Mouse (Mus musculus) natural killer cell, adult 2 months (primary cell): ENCODE data around the gene Tcf15.

Source experiments
- DNase-seq, 2 experiments: peaks; one replicate each; pipeline ENCODE4 v3.0.0; 2022; ENCODE audit warnings: low spot score in 2 of 2

Tcf15 gene

DNA sequence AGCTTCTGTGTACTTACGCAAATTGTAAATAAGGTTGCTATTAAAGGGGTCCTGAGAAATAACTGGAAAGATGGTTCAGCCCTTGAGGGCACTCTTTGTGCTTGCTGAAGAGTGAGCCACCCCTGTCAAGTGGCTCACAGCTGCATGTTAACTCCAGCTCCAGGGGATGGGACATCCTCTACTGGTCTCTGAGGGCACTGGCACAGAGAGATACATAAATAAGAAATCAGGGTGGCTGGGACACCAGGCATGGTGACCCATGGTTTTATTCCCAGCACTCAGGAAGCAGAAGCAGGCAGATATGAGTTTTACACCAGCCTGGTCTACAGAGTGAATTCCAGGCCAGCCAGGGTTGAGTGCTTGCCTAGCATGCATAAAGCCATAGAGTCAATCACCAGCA lies 26.0 kb downstream of the Tcf15 start:
- DNase-seq = no peak

DNA sequence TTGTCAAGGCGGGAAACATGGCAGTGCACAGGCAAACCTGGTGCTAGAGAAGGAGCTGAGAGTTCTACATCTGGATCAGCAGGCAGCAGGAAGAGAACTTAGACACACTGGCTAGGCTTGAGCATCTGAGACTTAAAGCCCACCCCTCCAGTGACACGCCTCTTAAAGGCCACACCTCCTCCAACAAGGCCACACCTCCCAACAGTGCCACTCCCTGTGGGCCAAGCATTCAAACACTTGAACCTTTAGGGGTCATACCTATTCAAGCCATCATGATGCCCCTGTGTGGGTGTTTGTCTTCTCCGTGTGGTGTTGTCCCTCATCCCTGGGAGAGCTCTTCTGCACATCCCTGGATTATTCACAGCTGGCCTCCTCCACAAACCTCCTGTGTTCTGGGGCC lies 31.5 kb downstream of the Tcf15 start:
- DNase-seq = no peak

DNA sequence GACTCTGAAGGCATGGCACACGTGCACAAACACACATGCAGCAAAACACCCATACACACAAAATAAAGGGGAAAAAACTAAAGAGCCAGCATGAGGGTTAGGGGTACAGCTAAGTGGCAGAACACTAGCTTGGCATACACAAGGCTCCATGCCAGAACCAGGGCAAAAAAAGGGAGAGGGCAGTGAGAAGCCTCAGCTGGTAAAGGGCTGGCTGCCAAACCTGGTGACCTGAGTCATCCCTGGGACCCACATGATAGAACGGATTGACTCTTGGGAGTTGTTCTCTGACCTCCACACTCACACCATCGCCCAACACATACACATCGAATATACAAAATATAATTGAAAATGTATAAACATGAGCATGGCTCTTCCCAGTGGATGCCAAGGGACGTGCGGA lies 33.3 kb downstream of the Tcf15 start:
- no peak for DNase-seq

DNA sequence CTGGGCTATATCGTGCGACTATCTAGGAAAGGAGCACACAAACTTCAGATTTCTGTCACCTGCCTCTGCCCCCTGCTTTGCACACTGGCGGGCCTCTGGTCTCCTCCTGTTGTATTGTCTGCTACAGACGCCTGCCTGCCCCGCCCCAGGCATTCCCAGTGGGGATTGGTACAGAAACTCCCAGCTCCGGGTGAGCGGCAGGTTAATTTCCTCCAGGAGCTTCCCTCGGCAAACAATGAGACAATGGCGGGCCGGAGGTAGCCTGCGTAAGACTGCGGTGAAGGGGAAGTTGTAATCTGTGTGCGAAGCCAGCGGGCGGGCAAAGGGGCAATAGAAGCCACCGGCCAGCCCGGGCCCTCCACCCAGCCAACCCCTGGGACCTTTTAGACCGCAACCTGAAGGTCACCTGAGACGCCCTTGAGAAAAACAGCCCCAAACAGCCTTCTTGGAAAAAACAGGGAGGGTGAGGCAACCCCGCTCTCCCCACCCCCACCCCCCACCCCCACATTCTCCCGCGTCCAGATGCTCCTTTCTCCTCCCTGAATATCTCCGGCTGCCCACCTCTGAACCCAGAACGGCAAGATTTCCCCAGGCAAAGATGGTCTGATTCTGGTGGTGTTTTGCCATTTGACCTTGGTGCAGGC lies 33.9 kb downstream of the Tcf15 start:
- no peak for DNase-seq

DNA sequence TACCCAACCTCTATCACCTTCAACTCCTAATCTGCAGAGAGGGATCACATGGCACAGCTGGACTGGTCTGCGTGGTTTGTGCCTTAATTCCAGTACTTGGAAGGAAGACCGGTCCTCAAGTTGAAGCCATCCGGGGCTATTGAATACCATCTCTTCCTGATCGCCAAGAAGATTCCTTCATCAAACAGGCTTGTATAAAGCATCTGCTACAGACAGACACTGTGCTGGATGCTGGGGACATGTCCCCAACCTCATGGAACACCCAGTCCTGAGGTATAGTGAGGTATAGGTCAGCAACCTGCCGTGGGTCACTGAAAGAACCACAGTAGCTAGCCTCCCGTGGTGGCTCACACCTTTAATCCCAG lies 34.4 kb downstream of the Tcf15 start:
- DNase-seq = no peak

DNA sequence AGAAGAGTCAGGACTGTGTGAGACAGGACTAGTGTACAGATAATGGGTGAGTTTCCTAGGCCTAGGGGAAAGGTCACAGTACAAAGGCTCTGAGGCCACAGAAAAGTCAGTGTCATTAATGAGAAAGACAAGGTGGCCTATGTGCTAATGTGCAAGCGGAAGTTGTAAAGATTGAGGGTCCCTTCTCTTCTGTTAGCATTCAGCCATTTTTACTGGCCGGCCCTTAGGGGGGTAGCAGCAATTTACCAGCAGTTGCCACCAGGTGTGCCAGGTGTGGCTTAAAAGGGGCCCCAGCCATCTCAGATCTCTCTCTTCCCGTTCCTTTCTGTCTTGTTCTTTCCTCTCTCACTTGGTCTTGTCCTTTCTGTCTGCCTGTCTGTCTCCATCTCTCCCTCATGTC lies 35.0 kb downstream of the Tcf15 start:
- no peak for DNase-seq

DNA sequence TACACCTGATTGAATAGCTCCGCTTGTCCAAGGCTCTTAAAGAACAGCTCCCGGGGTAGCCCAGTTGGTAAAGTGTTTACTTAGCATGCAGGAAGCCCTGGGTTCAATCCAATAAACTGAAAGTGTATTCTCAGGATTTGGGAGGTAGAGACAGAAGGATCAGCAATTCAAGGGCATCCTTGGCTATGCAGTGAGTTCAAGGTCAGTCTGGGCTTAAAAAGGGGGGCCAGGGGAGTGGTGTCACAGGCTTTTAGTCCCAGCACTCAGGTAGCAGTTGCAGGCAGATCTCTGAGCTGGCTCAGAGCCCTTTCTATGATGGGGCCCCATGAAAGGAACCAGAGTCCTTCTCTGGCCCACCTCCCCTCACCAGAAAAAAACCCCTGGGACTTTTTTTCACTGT lies 35.9 kb downstream of the Tcf15 start:
- no peak for DNase-seq

DNA sequence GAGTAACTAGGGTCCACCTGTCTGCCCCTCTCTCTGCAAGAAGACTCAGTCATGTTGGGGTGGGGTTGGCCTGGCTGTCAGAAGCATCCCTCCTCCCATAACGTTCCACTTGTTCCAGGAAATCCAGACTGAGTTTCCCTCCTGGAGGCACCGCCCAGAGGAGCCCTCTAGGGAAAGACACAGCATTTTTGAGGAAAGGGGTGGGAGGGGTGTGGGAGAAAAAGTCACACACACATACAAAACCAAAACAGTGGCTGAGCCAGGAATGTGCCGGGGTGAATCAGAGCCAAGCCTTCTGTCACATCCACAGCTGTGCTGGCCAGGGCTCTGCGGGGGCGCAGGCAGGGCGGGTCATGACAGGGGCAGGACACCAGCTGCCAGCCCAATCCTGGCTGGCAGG lies 37.0 kb downstream of the Tcf15 start:
- no peak for DNase-seq

DNA sequence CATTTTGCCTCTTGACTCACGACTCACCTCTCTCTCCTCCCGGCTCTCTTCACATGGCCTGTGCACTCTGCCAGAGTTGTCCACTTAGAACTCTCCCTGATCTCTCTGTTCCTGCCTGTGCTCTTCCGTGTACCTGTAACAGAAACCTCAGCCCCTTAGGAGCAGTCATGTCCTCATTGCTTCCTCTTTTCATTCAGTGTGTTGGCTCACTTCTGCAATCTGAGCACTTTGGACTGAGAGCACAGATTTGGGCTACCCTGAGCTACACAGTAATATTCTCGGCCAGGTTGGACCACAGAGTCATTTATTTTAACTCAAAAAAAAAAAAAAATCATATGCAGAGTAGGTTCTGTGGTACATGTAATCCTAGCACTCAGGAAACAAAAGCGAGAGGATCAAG lies 43.8 kb downstream of the Tcf15 start:
- no peak for DNase-seq

DNA sequence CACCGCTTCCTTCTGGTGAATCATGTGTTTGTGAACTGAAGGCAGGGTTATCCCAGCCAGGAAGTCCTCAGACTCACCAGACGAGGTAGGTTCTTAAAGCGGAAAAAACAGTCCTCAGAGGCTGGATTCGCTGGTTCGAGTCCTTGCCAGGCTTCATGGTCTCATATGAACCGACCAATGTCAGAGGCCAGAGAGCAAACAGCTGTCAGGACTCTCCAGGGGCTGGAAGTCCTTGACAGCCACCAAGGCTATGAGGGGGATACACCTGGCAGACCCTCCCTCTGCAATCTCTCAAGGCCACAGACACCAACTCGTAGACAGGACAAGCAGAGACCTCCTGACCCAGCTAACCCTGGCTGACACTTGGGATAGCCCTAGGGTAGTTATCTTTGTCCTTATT lies 45.9 kb downstream of the Tcf15 start:
- DNase-seq = no peak

DNA sequence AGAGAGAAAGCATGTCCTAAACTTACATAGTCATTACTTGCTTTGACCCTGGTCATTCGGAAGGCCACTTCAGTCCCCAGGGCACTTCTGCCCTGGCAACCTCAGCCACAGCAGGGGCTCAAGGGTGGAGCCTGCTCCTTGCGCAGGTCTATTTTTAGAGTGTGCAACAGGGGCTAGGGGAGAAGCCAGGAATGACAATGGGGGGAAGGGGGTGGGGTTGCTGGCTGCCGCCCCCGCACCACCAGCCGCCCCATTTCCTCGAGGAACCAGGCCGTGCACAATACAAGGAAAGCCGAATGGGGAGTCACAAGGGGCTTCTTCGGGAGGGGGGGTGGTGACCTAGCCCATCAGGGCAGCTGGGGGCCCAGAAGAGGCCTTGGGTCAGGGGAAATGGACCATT lies 46.3 kb downstream of the Tcf15 start:
- no peak for DNase-seq

DNA sequence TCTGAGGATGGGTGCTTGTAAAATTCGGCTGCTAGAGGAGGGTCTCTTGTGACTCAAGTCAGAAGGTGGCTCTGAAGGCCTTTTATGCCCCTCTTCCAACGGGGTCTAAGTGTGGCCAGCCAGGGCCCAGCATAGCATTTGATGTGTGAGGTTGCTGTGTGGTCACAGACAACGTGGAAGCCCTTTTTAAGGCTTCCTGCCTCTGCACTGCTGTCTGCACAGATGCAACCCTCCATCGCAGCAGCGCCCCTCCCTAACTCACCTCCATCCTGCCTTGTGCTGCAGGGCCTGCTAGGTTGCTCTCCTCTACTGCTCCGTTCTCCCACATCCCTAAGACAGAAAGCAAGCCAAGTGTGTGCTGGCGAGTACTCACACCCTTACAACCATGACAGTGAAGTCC lies 46.8 kb downstream of the Tcf15 start:
- DNase-seq = no peak

DNA sequence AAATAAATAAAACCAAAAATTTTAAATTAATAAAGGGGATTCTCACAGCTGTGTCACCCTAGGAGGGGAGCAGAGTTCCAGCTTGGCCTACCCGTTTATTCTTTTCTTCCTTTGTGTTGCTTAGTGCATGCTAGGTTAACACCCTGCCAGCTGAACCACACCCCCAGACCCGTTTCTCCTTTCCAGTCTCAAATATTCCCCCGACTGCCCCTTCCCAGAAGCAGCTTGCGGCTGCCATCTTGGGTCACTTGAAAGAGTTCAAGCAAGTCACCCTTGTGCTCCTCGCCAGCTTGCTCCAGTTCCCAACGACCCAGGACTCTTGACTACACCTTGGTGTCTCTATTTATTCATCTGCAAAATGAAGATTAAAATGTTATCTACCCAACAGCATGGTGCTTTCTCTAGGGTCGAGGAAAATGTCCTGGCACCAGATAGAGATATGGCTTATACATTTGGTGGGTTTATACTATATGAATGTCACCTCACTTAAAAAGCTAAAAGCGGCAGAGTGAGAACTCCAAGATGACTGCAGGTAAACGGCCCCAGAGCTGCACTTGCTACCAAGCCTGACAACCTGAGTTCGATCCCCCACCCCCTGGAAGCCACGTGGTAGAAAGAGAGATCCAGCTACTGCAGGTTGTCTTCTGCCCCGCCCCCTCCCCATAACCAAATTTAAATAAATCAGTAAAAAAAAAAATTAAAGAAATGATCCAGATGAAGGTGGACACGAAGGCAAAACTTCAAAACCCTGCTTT lies 49.4 kb downstream of the Tcf15 start:
- no peak for DNase-seq

DNA sequence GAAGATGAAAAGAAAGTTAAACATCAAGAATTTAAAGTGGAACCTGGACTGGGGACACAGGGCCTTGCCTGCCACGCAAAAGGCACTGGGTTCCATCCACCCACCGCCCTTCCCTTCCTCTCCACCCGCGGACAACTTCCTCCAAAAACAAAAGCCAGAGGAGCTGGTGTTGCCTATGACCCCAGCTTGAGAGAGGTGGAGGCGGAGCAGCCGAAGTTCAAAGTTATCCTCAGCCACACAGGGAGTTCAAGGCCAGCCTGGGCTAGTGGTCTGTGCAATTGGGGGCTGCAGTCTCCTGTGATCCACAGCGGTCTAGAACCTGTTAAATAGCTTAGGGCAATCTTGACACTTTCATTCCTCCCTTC lies 50.0 kb downstream of the Tcf15 start:
- no peak for DNase-seq

DNA sequence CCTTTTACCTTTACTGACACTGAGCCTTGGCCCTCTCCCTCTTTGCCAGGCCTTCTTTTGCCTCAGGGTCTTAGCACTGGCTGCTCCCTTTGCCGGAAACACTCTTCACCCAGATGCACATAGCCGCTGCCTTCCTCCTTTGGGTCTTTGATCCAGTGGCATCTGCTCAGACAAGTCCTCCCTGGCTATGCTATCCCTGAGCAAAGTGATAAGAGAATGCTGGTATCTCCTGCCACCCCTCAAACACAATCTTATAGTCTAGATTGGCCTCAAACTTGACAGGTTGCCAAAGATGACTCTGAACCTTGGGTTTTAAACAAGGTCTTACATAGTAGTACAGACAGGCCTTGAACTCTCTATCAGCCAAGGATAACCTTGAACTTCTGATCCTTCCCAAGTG lies 51.2 kb downstream of the Tcf15 start:
- no peak for DNase-seq

DNA sequence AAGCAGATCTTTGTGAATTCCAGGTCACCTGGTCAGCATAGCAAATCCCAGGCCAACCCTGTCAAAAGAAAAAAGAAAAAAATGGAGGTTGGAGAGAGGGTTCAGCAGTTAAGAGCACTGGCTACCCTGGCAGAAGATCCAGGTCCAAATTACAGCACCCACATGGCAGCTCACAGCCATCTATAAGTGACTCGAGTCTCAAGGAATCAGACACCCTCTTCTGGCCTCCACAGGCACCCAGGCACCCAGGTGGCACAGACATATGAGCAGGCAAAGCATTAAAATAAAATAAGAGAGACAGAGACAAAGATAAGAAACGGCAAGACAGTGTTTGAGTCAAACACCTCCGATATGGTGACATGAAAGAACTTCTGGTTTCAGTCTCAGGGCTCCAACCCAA lies 53.5 kb downstream of the Tcf15 start:
- DNase-seq = no peak

DNA sequence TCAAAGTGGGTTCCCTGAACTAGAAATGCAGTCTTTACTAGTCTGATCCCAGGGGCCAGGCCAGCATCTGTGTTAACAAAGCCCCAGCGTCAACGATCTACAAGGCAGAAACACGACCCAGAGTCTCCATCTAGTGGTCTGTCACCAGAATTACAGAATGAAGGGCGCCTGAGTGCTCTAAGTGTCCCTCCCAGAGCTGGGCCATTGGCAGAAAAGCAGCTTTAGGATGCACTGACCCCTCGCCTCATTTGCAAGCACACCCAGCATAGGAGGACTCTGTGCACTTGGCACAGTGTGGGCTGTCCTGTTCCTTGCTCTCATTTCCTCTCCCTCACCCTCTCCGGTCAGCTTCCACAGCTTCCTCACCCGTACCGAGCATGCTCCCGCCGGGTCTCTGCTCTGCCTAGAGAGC lies 53.9 kb downstream of the Tcf15 start:
- peak; percentile 33 to 42 for DNase-seq
